Mouse (Mus musculus): ENCODE results near the gene Zc3h12a. TPM values are rescaled to one million over a fixed set of nuclear protein-coding genes. Genes with fewer than 3 reads are reported as not detected.

The Zc3h12a gene
- polyA plus RNA-seq, 1 experiment from 2014 or later = 0.23 TPM

- no peak for ATAC-seq
- H3K4me2 ChIP-seq (ENCODE audit: low read length) = no peak overlapping the region
- no peaks in the 10 kb centered on the region for H3K9me3 ChIP-seq (ENCODE audit: control insufficient read depth, low read length)
- H3K4me3 ChIP-seq (ENCODE audit: low read length) = no peak overlapping the region
- H3K27me3 ChIP-seq (replicated peaks; ENCODE audit: control insufficient read depth, insufficient read depth, low read length) = no peaks in the 10 kb centered on the region
- no peak overlapping the region for H3K9ac ChIP-seq (ENCODE audit: low read depth, low read length)
- no peaks in the 10 kb centered on the region for H3K4me1 ChIP-seq (ENCODE audit: control insufficient read depth, insufficient read depth, low read depth, low read length)
- WGBS = 96% methylated on average over 9 of the region's 9 CpGs
- peaks cover 17% of the 10 kb centered on the region for H3K36me3 ChIP-seq (ENCODE audit: control insufficient read depth, insufficient read depth, low read length)
- H3K27ac ChIP-seq (ENCODE audit: low read depth, low read length) = no peak overlapping the region
These were observed 22.3 kb downstream of the Zc3h12a start for GRCm38 (mm10) chr4:125105354-125105753.

DNA sequence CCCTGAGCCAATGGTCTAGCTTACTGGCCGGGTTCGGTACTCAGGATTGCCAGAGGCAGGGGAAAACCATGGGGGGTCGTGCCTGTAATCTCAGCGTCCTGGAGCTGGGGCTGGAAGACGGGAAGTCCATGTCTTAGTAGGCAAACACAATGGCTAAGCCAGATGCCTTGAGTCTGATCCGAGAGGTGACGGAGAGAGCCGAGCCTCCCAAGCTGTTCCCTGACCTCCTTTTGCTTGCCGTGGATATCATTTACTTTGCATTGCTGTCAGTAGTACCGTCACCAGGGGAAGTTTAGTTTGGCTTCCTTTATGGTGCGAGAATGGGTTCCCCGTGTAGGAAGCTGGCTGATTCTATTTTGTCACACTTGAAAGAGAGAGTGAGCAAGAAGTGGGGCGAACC, 26.3 kb downstream of the Zc3h12a start:
- Histone ChIP-seq H3K4me2 (ENCODE audit: low read length) (no peak overlapping the region), H3K27me3 (replicated peaks; ENCODE audit: control insufficient read depth, insufficient read depth, low read length) (no peaks in the 10 kb centered on the region), H3K27ac (ENCODE audit: low read depth, low read length) (no peak overlapping the region), H3K9me3 (ENCODE audit: control insufficient read depth, low read length) (no peaks in the 10 kb centered on the region), H3K4me1 (ENCODE audit: control insufficient read depth, insufficient read depth, low read depth, low read length) (no peaks in the 10 kb centered on the region), H3K9ac (ENCODE audit: low read depth, low read length) (no peak overlapping the region), H3K4me3 (ENCODE audit: low read length) (no peak overlapping the region), H3K36me3 (ENCODE audit: control insufficient read depth, insufficient read depth, low read length) (peaks cover 14% of the 10 kb centered on the region)
- ATAC-seq = no peak
- 69% methylated on average over 13 of the region's 13 CpGs for WGBS

GRCm38 (mm10) chr4:125099458-125099857, 28.2 kb downstream of the Zc3h12a start:
- ATAC-seq = peak; percentile 72; the same call in 1 of the 2 replicates
- Histone ChIP-seq H3K4me2 (ENCODE audit: low read length) (no peak overlapping the region), H3K36me3 (ENCODE audit: control insufficient read depth, insufficient read depth, low read length) (peaks cover 9% of the 10 kb centered on the region; the same call in 1 of the 2 replicates), H3K27me3 (replicated peaks; ENCODE audit: control insufficient read depth, insufficient read depth, low read length) (no peaks in the 10 kb centered on the region), H3K9me3 (ENCODE audit: control insufficient read depth, low read length) (no peaks in the 10 kb centered on the region), H3K4me3 (ENCODE audit: low read length) (no peak overlapping the region), H3K27ac (ENCODE audit: low read depth, low read length) (no peak overlapping the region), H3K4me1 (ENCODE audit: control insufficient read depth, insufficient read depth, low read depth, low read length) (no peaks in the 10 kb centered on the region), H3K9ac (ENCODE audit: low read depth, low read length) (no peak overlapping the region)
- 12% methylated on average over 8 of the region's 8 CpGs for WGBS

DNA sequence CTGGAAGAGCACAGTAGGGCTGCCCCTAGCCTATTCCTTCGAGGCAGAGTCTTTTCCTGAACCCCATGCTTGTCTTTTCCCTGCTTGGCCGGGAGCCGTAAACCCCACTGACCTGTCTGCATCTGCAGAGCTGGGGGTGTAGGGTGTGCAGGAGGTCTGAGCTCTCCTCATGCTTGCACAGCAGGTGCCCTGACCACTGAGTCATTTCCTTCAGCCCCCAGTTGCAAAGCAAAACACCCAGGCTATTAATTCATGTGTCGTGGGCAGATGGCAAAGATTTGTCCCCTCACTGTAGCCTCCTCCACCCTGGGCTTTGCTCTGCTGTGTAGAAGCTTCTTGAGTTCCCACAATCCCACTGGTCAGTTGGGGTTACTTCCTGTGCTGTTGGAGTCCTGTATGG, 30.2 kb downstream of the Zc3h12a start:
- no peaks in the 10 kb centered on the region for H3K4me1 ChIP-seq (ENCODE audit: control insufficient read depth, insufficient read depth, low read depth, low read length)
- WGBS = 88% methylated on average over 4 of the region's 4 CpGs
- no peak overlapping the region for H3K9ac ChIP-seq (ENCODE audit: low read depth, low read length)
- no peak overlapping the region for H3K4me2 ChIP-seq (ENCODE audit: low read length)
- no peak overlapping the region for H3K27ac ChIP-seq (ENCODE audit: low read depth, low read length)
- peaks cover 6% of the 10 kb centered on the region for H3K36me3 ChIP-seq (ENCODE audit: control insufficient read depth, insufficient read depth, low read length)
- H3K9me3 ChIP-seq (ENCODE audit: control insufficient read depth, low read length) = no peaks in the 10 kb centered on the region
- no peaks in the 10 kb centered on the region for H3K27me3 ChIP-seq (replicated peaks; ENCODE audit: control insufficient read depth, insufficient read depth, low read length)
- H3K4me3 ChIP-seq (ENCODE audit: low read length) = no peak overlapping the region
- ATAC-seq = no peak

- ATAC-seq = no peak
- H3K4me2 ChIP-seq (ENCODE audit: low read length) = no peak overlapping the region
- no peak overlapping the region for H3K27ac ChIP-seq (ENCODE audit: low read depth, low read length)
- peaks cover 10% of the 10 kb centered on the region for H3K36me3 ChIP-seq (ENCODE audit: control insufficient read depth, insufficient read depth, low read length)
- no peak overlapping the region for H3K9ac ChIP-seq (ENCODE audit: low read depth, low read length)
- H3K9me3 ChIP-seq (ENCODE audit: control insufficient read depth, low read length) = no peaks in the 10 kb centered on the region
- no peaks in the 10 kb centered on the region for H3K27me3 ChIP-seq (replicated peaks; ENCODE audit: control insufficient read depth, insufficient read depth, low read length)
- H3K4me3 ChIP-seq (ENCODE audit: low read length) = no peak overlapping the region
- no peaks in the 10 kb centered on the region for H3K4me1 ChIP-seq (ENCODE audit: control insufficient read depth, insufficient read depth, low read depth, low read length)
- WGBS = 89% methylated on average over 5 of the region's 5 CpGs
These were observed 31.6 kb downstream of the Zc3h12a start for GRCm38 (mm10) chr4:125096066-125096465.

DNA sequence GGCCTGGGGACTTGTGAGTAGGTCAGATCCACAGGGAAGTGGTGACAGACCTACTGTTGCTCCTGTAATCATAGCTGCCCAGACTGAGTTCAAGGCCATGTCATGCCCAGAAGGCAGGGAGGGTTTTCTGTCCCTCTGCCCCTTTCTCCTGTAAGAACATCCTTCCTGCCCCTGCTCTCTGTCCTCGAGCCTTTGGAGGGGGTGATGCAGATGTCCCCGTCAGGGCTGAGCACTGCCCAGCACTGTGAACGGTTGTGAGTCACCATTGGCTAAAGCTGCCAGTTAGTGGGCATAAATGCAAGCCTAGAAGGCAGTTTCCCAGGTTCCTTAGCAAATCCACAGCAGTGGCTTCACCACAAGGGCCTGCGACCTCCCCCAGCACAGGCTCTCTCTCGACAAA, 34.6 kb downstream of the Zc3h12a start:
- WGBS = 94% methylated on average over 5 of the region's 5 CpGs
- Histone ChIP-seq H3K27ac (ENCODE audit: low read depth, low read length) (no peak overlapping the region), H3K4me2 (ENCODE audit: low read length) (no peak overlapping the region), H3K9me3 (ENCODE audit: control insufficient read depth, low read length) (no peaks in the 10 kb centered on the region), H3K9ac (ENCODE audit: low read depth, low read length) (no peak overlapping the region), H3K4me1 (ENCODE audit: control insufficient read depth, insufficient read depth, low read depth, low read length) (no peaks in the 10 kb centered on the region), H3K27me3 (replicated peaks; ENCODE audit: control insufficient read depth, insufficient read depth, low read length) (no peaks in the 10 kb centered on the region), H3K4me3 (ENCODE audit: low read length) (no peak overlapping the region), H3K36me3 (ENCODE audit: control insufficient read depth, insufficient read depth, low read length) (peaks cover 24% of the 10 kb centered on the region)
- ATAC-seq = no peak

- Histone ChIP-seq H3K9ac (ENCODE audit: low read depth, low read length) (peak overlapping the region; percentile 97), H3K27me3 (replicated peaks; ENCODE audit: control insufficient read depth, insufficient read depth, low read length) (no peaks in the 10 kb centered on the region), H3K27ac (ENCODE audit: low read depth, low read length) (peak overlapping the region; percentile 100), H3K4me2 (ENCODE audit: low read length) (peak overlapping the region; percentile 70), H3K4me1 (ENCODE audit: control insufficient read depth, insufficient read depth, low read depth, low read length) (peaks cover 19% of the 10 kb centered on the region), H3K4me3 (ENCODE audit: low read length) (peak overlapping the region; percentile 81), H3K36me3 (ENCODE audit: control insufficient read depth, insufficient read depth, low read length) (peaks cover 11% of the 10 kb centered on the region), H3K9me3 (ENCODE audit: control insufficient read depth, low read length) (no peaks in the 10 kb centered on the region)
- WGBS = 0% methylated on average over 37 of the region's 45 CpGs
- peak; percentile 91 for ATAC-seq
These were observed 42.2 kb downstream of the Zc3h12a start for GRCm38 (mm10) chr4:125085346-125085841.

DNA sequence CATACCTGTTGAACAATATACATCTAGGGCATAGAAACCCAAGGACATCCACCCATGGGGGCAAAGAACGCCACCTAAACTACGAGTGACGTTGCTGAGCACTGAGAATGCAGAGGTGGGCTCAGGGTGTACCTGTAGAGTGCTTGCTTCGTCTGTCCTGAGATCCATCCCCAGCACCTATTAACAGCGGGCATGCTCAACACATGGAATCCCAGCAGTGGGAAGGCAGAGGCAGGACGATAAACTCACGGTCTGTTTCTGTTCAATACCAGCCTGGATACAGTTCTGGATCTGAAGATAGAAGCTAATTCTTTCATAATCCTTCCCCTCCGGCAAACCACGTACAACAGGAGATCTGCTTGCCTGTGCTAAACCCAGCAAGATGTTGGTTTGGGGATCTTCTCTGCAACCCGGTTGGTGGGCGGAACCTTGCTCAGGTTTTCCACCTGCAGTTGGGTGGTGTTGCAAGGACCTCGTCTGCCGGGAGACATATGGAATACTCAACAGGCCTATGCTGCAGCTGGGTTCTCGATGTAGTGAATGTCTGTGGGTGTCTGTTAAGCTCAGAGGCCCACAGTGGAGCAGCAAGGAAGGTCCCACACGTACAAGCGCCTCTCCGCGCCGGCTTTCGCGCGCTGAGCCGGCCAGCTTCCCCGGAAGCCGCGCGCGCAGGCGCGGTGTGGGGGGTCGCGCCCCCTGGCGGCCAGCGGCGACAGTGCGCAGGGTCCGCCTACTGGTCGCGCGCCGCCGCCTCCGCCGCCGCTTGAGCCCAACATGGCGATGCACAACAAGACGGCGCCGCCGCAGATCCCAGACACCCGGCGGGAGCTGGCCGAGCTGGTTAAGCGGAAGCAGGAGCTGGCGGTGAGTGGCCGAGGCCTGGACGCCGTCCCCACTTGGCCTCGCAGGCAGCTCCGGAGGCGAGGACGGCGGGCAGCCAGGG, 43.0 kb downstream of the Zc3h12a start, which contains the start of gene Meaf6:
Meaf6 (plus strand) TSS at position 732 of the 943 bp plus-strand sequence.
- H3K27ac ChIP-seq (ENCODE audit: low read depth, low read length) = peak within 1 kb of the TSS; percentile 100
- peak within 1 kb of the TSS; percentile 81 for H3K4me3 ChIP-seq (ENCODE audit: low read length)
- no peaks in the 10 kb centered on the region for H3K27me3 ChIP-seq (replicated peaks; ENCODE audit: control insufficient read depth, insufficient read depth, low read length)
- ATAC-seq = peak; percentile 92
- H3K4me1 ChIP-seq (ENCODE audit: control insufficient read depth, insufficient read depth, low read depth, low read length) = peaks cover 19% of the 10 kb centered on the region
- H3K36me3 ChIP-seq (ENCODE audit: control insufficient read depth, insufficient read depth, low read length) = peaks cover 7% of the 10 kb centered on the region
- under 1% methylated on average over 61 of the region's 63 CpGs for WGBS
- peak within 1 kb of the TSS; percentile 97 for H3K9ac ChIP-seq (ENCODE audit: low read depth, low read length)
- no peaks in the 10 kb centered on the region for H3K9me3 ChIP-seq (ENCODE audit: control insufficient read depth, low read length)
- H3K4me2 ChIP-seq (ENCODE audit: low read length) = peak within 1 kb of the TSS; percentile 70

DNA sequence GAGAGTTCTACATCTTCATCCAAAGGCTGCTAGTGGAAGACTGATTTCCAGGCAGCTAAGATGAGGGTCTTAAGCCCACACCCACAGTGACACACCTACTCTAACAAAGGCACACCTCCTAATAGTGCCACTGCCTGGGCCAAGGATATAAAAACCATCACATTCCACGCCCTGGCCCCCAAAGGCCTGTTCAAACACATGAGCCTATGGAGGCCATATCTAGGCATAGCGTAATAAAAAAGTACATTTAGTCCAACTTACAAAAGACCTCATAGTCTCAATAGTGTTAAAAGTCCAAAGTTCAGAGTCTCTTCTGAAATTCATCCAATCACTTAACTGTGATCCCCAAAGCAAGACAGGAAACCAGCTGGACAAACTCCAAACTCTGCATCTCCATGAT, 48.9 kb downstream of the Zc3h12a start:
- Histone ChIP-seq H3K9me3 (ENCODE audit: control insufficient read depth, low read length) (no peaks in the 10 kb centered on the region), H3K27ac (ENCODE audit: low read depth, low read length) (no peak overlapping the region), H3K4me2 (ENCODE audit: low read length) (no peak overlapping the region), H3K4me3 (ENCODE audit: low read length) (no peak overlapping the region), H3K36me3 (ENCODE audit: control insufficient read depth, insufficient read depth, low read length) (peaks cover 20% of the 10 kb centered on the region; the same call in 1 of the 2 replicates), H3K4me1 (ENCODE audit: control insufficient read depth, insufficient read depth, low read depth, low read length) (no peaks in the 10 kb centered on the region), H3K9ac (ENCODE audit: low read depth, low read length) (no peak overlapping the region), H3K27me3 (replicated peaks; ENCODE audit: control insufficient read depth, insufficient read depth, low read length) (no peaks in the 10 kb centered on the region)
- ATAC-seq = no peak
- WGBS = 98% methylated on average over 2 of the region's 2 CpGs
